Mouse (Mus musculus) heart, embryonic 10.5 days (tissue): ENCODE measurements at regions not wholly inside any gene's neighbourhood (a gene's known extent, or its start where the extent isn't known, plus 50 kb on each side); places are given as distances from the start of the nearest gene placed in this dataset.

Source experiments
- DNase-seq: peaks from one replicate; pipeline ENCODE4 v3.0.0-alpha.2; 2017; ENCODE audit warnings: low spot score
- H3K27ac ChIP-seq: fragments of 300-500 bp; sonication (generic); 2 replicates; pipeline ENCODE4 v1.5.1; 2016; ENCODE audit warnings: mild to moderate bottlenecking
- H3K27me3 ChIP-seq: fragments of 300-500 bp; sonication (generic); 2 replicates; pipeline ENCODE4 v1.6.1; 2016; ENCODE audit warnings: mild to moderate bottlenecking; ENCODE audit not compliant: poor library complexity, insufficient read depth, severe bottlenecking
- H3K36me3 ChIP-seq: fragments of 300-500 bp; sonication (generic); 2 replicates; pipeline ENCODE4 v1.6.1; 2016; ENCODE audit warnings: mild to moderate bottlenecking, moderate library complexity
- H3K4me1 ChIP-seq: fragments of 300-500 bp; sonication (generic); 2 replicates; pipeline ENCODE4 v1.6.1; 2016; ENCODE audit warnings: mild to moderate bottlenecking
- H3K4me3 ChIP-seq: fragments of 300-500 bp; sonication (generic); 2 replicates; pipeline ENCODE4 v1.5.1; 2016; ENCODE audit warnings: mild to moderate bottlenecking, moderate library complexity
- H3K9me3 ChIP-seq: fragments of 300-500 bp; sonication (generic); 2 replicates; pipeline ENCODE4 v1.6.1; 2016; ENCODE audit warnings: mild to moderate bottlenecking, moderate library complexity
- WGBS: fragments of 180-500 bp; shearing (Covaris S2); methylation state at CpG from one replicate; pipeline ENCODE4 v1.1.7; 2016; 5-methylcytosine and 5-hydroxymethylcytosine counted together

GRCm38 (mm10) chr12:9970771-9971170, 399.0 kb upstream of the Nt5c1b start:
- 86% methylated on average over 2 of the region's 2 CpGs for WGBS
- Histone ChIP-seq H3K27me3 (no peaks in the 10 kb centered on the region), H3K4me1 (no peaks in the 10 kb centered on the region), H3K9me3 (no peaks in the 10 kb centered on the region), H3K36me3 (no peaks in the 10 kb centered on the region), H3K27ac (no peak overlapping the region), H3K4me3 (no peak overlapping the region)
- DNase-seq = no peak

GRCm38 (mm10) chr12:9978494-9979112, 391.2 kb upstream of the Nt5c1b start:
- Histone ChIP-seq H3K4me1 (no peaks in the 10 kb centered on the region), H3K27me3 (no peaks in the 10 kb centered on the region), H3K36me3 (no peaks in the 10 kb centered on the region), H3K27ac (no peak overlapping the region; the same call in 1 of the 2 replicates), H3K9me3 (no peaks in the 10 kb centered on the region), H3K4me3 (no peak overlapping the region)
- no peak for DNase-seq
- WGBS = 75% methylated on average over 3 of the region's 3 CpGs

- WGBS = 58% methylated on average over 1 of the region's 1 CpGs
- no peak overlapping the region for H3K4me3 ChIP-seq
- no peaks in the 10 kb centered on the region for H3K9me3 ChIP-seq
- no peaks in the 10 kb centered on the region for H3K27me3 ChIP-seq
- no peaks in the 10 kb centered on the region for H3K4me1 ChIP-seq
- no peak for DNase-seq
- no peaks in the 10 kb centered on the region for H3K36me3 ChIP-seq
- no peak overlapping the region for H3K27ac ChIP-seq
Measured at GRCm38 (mm10) chr12:9979113-9979507, 390.7 kb upstream of the Nt5c1b start.

- no peak overlapping the region for H3K27ac ChIP-seq
- DNase-seq = no peak
- H3K27me3 ChIP-seq = no peaks in the 10 kb centered on the region
- no peaks in the 10 kb centered on the region for H3K36me3 ChIP-seq
- H3K4me3 ChIP-seq = no peak overlapping the region
- 79% methylated on average over 1 of the region's 1 CpGs for WGBS
- H3K4me1 ChIP-seq = no peaks in the 10 kb centered on the region
- no peaks in the 10 kb centered on the region for H3K9me3 ChIP-seq
Measured at GRCm38 (mm10) chr12:9991305-9991704, 378.5 kb upstream of the Nt5c1b start.

GRCm38 (mm10) chr12:9995670-9996069, 374.1 kb upstream of the Nt5c1b start:
- Histone ChIP-seq H3K4me1 (no peaks in the 10 kb centered on the region), H3K9me3 (no peaks in the 10 kb centered on the region), H3K4me3 (no peak overlapping the region), H3K36me3 (no peaks in the 10 kb centered on the region), H3K27me3 (no peaks in the 10 kb centered on the region), H3K27ac (no peak overlapping the region)
- WGBS = 77% methylated on average over 3 of the region's 3 CpGs
- no peak for DNase-seq

- Histone ChIP-seq H3K36me3 (no peaks in the 10 kb centered on the region), H3K27me3 (no peaks in the 10 kb centered on the region), H3K4me3 (no peak overlapping the region), H3K9me3 (no peaks in the 10 kb centered on the region), H3K4me1 (no peaks in the 10 kb centered on the region), H3K27ac (no peak overlapping the region)
- no peak for DNase-seq
- 76% methylated on average over 5 of the region's 5 CpGs for WGBS
Measured at GRCm38 (mm10) chr12:9996455-9997189, 373.2 kb upstream of the Nt5c1b start.

- no peaks in the 10 kb centered on the region for H3K27me3 ChIP-seq
- no peak overlapping the region for H3K27ac ChIP-seq
- no peak overlapping the region for H3K4me3 ChIP-seq
- DNase-seq = no peak
- no peaks in the 10 kb centered on the region for H3K9me3 ChIP-seq
- no peaks in the 10 kb centered on the region for H3K36me3 ChIP-seq
- WGBS = 82% methylated on average over 9 of the region's 9 CpGs
- no peaks in the 10 kb centered on the region for H3K4me1 ChIP-seq
Measured at GRCm38 (mm10) chr12:9997190-9997561, 372.6 kb upstream of the Nt5c1b start.

GRCm38 (mm10) chr12:9997571-9997970, 372.2 kb upstream of the Nt5c1b start:
- no peaks in the 10 kb centered on the region for H3K27me3 ChIP-seq
- WGBS = 70% methylated on average over 3 of the region's 3 CpGs
- H3K4me1 ChIP-seq = no peaks in the 10 kb centered on the region
- H3K9me3 ChIP-seq = no peaks in the 10 kb centered on the region
- no peaks in the 10 kb centered on the region for H3K36me3 ChIP-seq
- no peak overlapping the region for H3K4me3 ChIP-seq
- no peak overlapping the region for H3K27ac ChIP-seq
- no peak for DNase-seq

GRCm38 (mm10) chr12:9999933-10000332, 369.8 kb upstream of the Nt5c1b start:
- no peaks in the 10 kb centered on the region for H3K9me3 ChIP-seq
- H3K27ac ChIP-seq = no peak overlapping the region
- no peaks in the 10 kb centered on the region for H3K4me1 ChIP-seq
- H3K4me3 ChIP-seq = no peak overlapping the region
- H3K36me3 ChIP-seq = no peaks in the 10 kb centered on the region
- WGBS = 75% methylated on average over 6 of the region's 6 CpGs
- DNase-seq = no peak
- H3K27me3 ChIP-seq = no peaks in the 10 kb centered on the region

GRCm38 (mm10) chr12:10008473-10008872, 361.3 kb upstream of the Nt5c1b start:
- DNase-seq = no peak
- no peaks in the 10 kb centered on the region for H3K4me1 ChIP-seq
- H3K9me3 ChIP-seq = no peaks in the 10 kb centered on the region
- H3K36me3 ChIP-seq = no peaks in the 10 kb centered on the region
- no peak overlapping the region for H3K27ac ChIP-seq
- no peak overlapping the region for H3K4me3 ChIP-seq
- 70% methylated on average over 3 of the region's 3 CpGs for WGBS
- H3K27me3 ChIP-seq = no peaks in the 10 kb centered on the region

- Histone ChIP-seq H3K9me3 (no peaks in the 10 kb centered on the region), H3K4me3 (no peak overlapping the region), H3K4me1 (no peaks in the 10 kb centered on the region), H3K36me3 (no peaks in the 10 kb centered on the region), H3K27me3 (no peaks in the 10 kb centered on the region), H3K27ac (no peak overlapping the region)
- DNase-seq = no peak
- WGBS = 85% methylated on average over 15 of the region's 15 CpGs
Measured at GRCm38 (mm10) chr12:10016710-10017581, 352.8 kb upstream of the Nt5c1b start.

- Histone ChIP-seq H3K4me1 (no peaks in the 10 kb centered on the region), H3K9me3 (no peaks in the 10 kb centered on the region), H3K27me3 (no peaks in the 10 kb centered on the region), H3K27ac (no peak overlapping the region), H3K36me3 (no peaks in the 10 kb centered on the region), H3K4me3 (no peak overlapping the region)
- WGBS = 77% methylated on average over 8 of the region's 8 CpGs
- DNase-seq = no peak
Measured at GRCm38 (mm10) chr12:10035479-10035878, 334.3 kb upstream of the Nt5c1b start.

- Histone ChIP-seq H3K27me3 (no peaks in the 10 kb centered on the region), H3K9me3 (no peaks in the 10 kb centered on the region), H3K4me1 (no peaks in the 10 kb centered on the region), H3K4me3 (no peak overlapping the region), H3K36me3 (no peaks in the 10 kb centered on the region), H3K27ac (no peak overlapping the region)
- DNase-seq = no peak
- 47% methylated on average over 1 of the region's 1 CpGs for WGBS
Measured at GRCm38 (mm10) chr12:10062006-10062514, 307.7 kb upstream of the Nt5c1b start.
